Mouse (Mus musculus) hindbrain, embryonic 13.5 days (tissue): Measurements from ENCODE around the gene Tada2b. TPM values are rescaled to one million over a fixed set of nuclear protein-coding genes. Genes with fewer than 3 reads are reported as not detected.

Source experiments
- ATAC-seq: fragments of 200-750 bp; cut with Nextera tagmentation; 2 replicates; pipeline ENCODE4 v1.8.0; 2017; ENCODE audit warnings: moderate TSS enrichment; ENCODE audit not compliant: low FRiP score
- H3K27ac ChIP-seq: fragments of 300-500 bp; sonication (generic); 2 replicates; pipeline ENCODE4 v1.5.1; 2015; ENCODE audit warnings: inconsistent platforms, mild to moderate bottlenecking, moderate library complexity
- H3K27me3 ChIP-seq: fragments of 300-500 bp; sonication (generic); 2 replicates; pipeline ENCODE4 v1.6.1; 2015; ENCODE audit warnings: mild to moderate bottlenecking, inconsistent platforms
- H3K36me3 ChIP-seq: fragments of 300-500 bp; sonication (generic); 2 replicates; pipeline ENCODE4 v1.6.1; 2015; ENCODE audit warnings: mild to moderate bottlenecking, inconsistent platforms
- H3K4me1 ChIP-seq: fragments of 300-500 bp; sonication (generic); replicated peaks from 2 replicates; pipeline ENCODE4 v1.6.1; 2015; ENCODE audit warnings: inconsistent platforms
- H3K4me2 ChIP-seq: fragments of 300-500 bp; sonication (generic); 2 replicates; pipeline ENCODE4 v1.6.1; 2015; ENCODE audit warnings: inconsistent platforms, mild to moderate bottlenecking, moderate library complexity
- H3K4me3 ChIP-seq: fragments of 300-500 bp; sonication (generic); 2 replicates; pipeline ENCODE4 v1.5.1; 2015; ENCODE audit warnings: mild to moderate bottlenecking, inconsistent platforms
- H3K9ac ChIP-seq: fragments of 300-500 bp; sonication (generic); 2 replicates; pipeline ENCODE4 v1.6.1; 2015; ENCODE audit warnings: mild to moderate bottlenecking, inconsistent platforms
- H3K9me3 ChIP-seq: fragments of 300-500 bp; sonication (generic); 2 replicates; pipeline ENCODE4 v1.6.1; 2016; ENCODE audit warnings: inconsistent platforms
- WGBS: fragments of 180-500 bp; shearing (Covaris S2); methylation state at CpG from one replicate; pipeline ENCODE4 v1.1.7; 2015; 5-methylcytosine and 5-hydroxymethylcytosine counted together
- polyA plus RNA-seq: library from polyadenylated mRNA; unstranded; fragments of >200 nt; fragmentation: Nextera tagmentation; extraction: Ambion mirVana; gene quantifications from 2 replicates; pipeline ENCODE4 v1.2.1, GENCODE M21; 2015

Gene Tada2b
- polyA plus RNA-seq, 1 experiment from 2014 or later, result 2.8 TPM

DNA sequence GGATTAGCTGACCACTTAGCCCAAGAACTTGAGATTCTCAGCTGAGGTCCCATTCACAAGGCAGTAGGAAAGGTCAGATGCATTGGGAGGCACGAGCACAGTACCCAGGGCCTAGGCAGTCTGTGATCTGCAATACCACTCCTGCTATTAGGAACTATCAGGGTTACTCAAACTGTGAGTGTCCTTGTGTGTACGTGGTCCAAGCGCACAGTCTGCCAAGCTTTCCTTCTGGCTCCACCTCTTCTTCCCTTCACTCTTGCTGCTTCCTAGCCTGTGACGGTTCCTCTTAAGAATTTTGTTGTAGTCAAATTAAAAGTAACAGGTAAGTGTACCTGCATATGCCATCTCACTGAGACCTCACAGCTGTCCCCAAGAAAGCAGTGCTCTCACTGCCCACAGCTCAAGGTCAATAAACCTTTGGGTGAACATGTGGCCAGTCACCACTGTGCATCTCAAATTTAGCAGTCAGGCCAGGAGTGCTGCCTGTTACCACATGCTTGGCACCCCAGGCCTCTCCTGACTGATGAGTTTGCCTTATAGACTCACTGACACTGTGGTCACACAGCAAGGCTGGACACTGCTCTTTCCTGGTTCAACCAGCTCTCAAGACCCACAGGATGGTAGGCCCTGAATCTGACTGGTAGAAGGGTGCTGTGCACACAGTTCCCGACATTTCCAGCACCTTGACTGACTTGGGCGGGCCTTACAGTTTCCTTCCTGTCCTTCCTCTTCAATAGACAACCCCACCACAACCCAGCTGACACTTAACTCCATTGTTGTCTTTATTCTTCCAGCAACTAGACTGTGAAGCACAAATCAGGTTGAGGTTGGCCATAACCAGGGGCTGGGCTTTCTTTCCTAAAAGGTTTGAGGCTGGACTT, 5.3 kb downstream of the Tada2b start:
- Histone ChIP-seq H3K4me3 (no peak overlapping the region), H3K9me3 (no peaks in the 10 kb centered on the region), H3K9ac (0 out of 2 replicates have a peak overlapping the region, but pooled peaks have one; percentile 8), H3K27ac (no peak overlapping the region), H3K4me2 (no peak overlapping the region), H3K36me3 (peaks cover 33% of the 10 kb centered on the region), H3K27me3 (no peaks in the 10 kb centered on the region), H3K4me1 (peaks cover 47% of the 10 kb centered on the region)
- ATAC-seq, result no peak
- 91% methylated on average over 6 of the region's 6 CpGs for WGBS

DNA sequence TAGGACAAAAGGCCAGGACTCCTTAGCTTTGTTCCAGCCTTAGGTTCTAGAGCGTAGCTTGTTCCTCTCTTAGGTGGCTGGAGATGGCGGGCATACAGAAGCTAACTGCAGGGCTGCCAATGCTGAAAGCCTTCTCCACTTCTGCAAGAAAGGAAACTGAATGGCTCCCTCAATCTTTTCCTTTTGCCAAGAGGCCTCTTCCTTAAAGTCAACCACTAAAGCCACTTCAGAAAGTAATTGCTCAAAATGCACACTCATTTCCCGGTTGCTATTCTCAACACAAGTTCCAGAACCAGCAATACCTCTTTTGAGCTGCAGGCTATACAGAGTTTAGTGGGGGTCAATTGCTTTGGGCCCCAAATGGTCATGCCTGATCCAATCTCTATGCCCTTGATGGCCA, 6.6 kb downstream of the Tada2b start:
- Histone ChIP-seq H3K27me3 (no peaks in the 10 kb centered on the region), H3K4me3 (no peak overlapping the region), H3K27ac (no peak overlapping the region), H3K4me2 (no peak overlapping the region), H3K9me3 (no peaks in the 10 kb centered on the region), H3K4me1 (peaks cover 38% of the 10 kb centered on the region), H3K9ac (no peak overlapping the region), H3K36me3 (peaks cover 43% of the 10 kb centered on the region)
- 92% methylated on average over 3 of the region's 3 CpGs for WGBS
- no peak for ATAC-seq

DNA sequence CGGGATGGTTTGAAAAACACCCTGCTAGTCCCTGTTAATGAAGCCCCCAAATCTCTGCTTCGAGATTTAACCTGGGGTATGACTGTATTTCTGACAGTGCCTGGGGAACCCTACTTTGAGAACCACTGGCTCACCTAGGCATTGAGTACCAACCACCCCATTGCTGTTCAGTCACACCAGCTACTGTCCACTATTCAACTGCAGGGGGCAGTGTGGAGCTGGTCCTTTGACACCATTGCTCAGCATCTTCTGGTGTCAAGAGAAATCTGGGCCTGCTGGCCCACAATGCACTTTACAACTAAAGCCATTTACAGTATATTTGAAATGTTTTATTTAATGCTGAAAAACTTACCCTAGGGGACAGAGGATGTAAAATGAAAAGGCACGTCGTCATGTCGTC, 9.8 kb downstream of the Tada2b start:
- Histone ChIP-seq H3K9me3 (no peaks in the 10 kb centered on the region), H3K4me2 (no peak overlapping the region), H3K9ac (no peak overlapping the region), H3K4me3 (no peak overlapping the region), H3K27ac (no peak overlapping the region), H3K4me1 (peaks cover 6% of the 10 kb centered on the region), H3K36me3 (peaks cover 65% of the 10 kb centered on the region), H3K27me3 (no peaks in the 10 kb centered on the region)
- 91% methylated on average over 5 of the region's 5 CpGs for WGBS
- no peak for ATAC-seq

DNA sequence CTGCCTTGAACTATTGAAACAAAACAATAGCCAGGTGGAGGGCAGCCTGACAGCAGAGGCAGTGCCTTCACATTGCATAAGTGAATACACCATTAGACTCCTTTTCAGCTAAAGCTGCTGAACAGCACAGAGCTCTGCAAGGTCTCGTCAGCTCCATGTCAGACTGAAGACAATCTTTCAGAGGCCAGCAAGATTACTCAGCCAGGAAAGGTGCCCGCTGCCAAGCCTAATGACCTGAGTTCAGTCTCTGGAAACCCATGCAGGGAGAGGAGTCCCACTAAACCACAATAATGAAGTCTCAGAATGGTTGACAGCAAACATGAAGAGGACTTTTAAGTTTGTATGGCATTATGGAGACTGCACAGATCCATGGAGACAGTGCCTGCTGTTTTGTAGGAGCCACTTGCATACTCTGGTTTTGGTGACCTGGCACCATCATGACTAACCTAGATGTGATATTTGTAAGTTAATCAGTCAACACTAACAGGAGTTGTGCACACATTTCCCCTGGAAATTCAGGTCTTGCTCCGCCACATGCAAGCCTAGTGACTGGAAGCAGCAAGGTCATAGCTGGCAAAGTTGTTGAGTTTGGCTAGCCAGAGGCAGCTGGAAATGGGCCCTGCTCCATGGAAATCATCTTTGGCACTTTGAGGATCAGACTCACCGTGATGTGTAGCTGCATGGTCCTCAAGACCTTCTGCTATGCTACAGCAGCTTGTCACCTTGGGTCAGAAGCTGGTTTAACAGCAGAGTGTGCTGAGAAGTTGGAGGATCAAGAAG, 11.0 kb downstream of the Tada2b start:
- H3K4me1 ChIP-seq, result 0 out of 2 replicates have a peak, but pooled peaks cover 3% of the 10 kb centered on the region
- no peak overlapping the region for H3K27ac ChIP-seq
- H3K9me3 ChIP-seq, result no peaks in the 10 kb centered on the region
- no peak overlapping the region for H3K4me2 ChIP-seq
- no peak for ATAC-seq
- H3K27me3 ChIP-seq, result no peaks in the 10 kb centered on the region
- peaks cover 68% of the 10 kb centered on the region for H3K36me3 ChIP-seq
- WGBS, result 91% methylated on average over 4 of the region's 4 CpGs
- H3K9ac ChIP-seq, result no peak overlapping the region
- no peak overlapping the region for H3K4me3 ChIP-seq

DNA sequence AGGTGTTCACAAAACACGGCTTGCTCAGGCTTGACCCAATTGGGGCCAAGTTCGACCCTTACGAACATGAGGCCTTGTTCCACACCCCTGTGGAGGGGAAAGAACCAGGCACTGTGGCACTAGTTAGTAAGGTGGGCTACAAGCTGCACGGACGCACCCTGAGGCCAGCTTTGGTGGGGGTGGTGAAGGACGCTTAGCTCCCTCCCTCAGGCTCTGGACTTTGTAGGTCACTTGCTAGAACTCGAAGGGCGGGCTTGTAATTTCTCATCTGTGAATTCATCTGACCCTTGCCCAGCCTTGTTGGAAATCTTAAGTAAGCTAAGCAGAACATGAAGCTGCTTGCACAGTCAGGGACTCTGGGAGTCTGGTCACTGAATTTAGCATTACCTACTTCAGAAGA, 12.9 kb downstream of the Tada2b start:
- peaks cover 7% of the 10 kb centered on the region for H3K4me1 ChIP-seq
- no peak overlapping the region for H3K9ac ChIP-seq
- no peak overlapping the region for H3K4me2 ChIP-seq
- no peak overlapping the region for H3K27ac ChIP-seq
- peaks cover 63% of the 10 kb centered on the region for H3K36me3 ChIP-seq
- no peak overlapping the region for H3K4me3 ChIP-seq
- H3K9me3 ChIP-seq, result no peaks in the 10 kb centered on the region
- H3K27me3 ChIP-seq, result no peaks in the 10 kb centered on the region
- no peak for ATAC-seq
- 96% methylated on average over 8 of the region's 8 CpGs for WGBS

DNA sequence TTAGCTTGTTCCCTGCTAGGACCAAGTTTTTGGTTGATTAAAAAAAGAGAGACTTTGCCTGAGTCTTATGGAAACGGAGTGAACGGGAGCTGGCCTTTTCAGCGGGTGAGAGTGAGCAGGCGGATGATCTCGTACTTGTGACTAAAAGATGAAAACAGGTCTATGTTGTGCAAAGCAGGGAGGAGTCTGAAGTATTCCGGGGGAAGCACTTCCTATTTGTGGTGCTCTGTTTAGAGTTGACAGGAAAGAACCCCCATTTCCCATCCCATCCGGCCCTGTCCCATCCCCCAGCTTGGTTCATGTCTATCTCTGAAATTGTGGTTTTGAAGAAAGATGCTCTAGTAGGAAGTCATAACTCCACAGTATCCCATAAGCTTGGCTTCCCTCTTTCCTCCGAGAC, 18.2 kb downstream of the Tada2b start:
- Histone ChIP-seq H3K9ac (peak overlapping the region; percentile 91), H3K4me3 (peak overlapping the region; percentile 93), H3K9me3 (no peaks in the 10 kb centered on the region), H3K27me3 (no peaks in the 10 kb centered on the region), H3K4me2 (peak overlapping the region; percentile 99), H3K36me3 (peaks cover 20% of the 10 kb centered on the region), H3K27ac (no peak overlapping the region; the same call in 1 of the 2 replicates), H3K4me1 (peaks cover 24% of the 10 kb centered on the region)
- no peak for ATAC-seq
- WGBS, result 31% methylated on average over 8 of the region's 8 CpGs

DNA sequence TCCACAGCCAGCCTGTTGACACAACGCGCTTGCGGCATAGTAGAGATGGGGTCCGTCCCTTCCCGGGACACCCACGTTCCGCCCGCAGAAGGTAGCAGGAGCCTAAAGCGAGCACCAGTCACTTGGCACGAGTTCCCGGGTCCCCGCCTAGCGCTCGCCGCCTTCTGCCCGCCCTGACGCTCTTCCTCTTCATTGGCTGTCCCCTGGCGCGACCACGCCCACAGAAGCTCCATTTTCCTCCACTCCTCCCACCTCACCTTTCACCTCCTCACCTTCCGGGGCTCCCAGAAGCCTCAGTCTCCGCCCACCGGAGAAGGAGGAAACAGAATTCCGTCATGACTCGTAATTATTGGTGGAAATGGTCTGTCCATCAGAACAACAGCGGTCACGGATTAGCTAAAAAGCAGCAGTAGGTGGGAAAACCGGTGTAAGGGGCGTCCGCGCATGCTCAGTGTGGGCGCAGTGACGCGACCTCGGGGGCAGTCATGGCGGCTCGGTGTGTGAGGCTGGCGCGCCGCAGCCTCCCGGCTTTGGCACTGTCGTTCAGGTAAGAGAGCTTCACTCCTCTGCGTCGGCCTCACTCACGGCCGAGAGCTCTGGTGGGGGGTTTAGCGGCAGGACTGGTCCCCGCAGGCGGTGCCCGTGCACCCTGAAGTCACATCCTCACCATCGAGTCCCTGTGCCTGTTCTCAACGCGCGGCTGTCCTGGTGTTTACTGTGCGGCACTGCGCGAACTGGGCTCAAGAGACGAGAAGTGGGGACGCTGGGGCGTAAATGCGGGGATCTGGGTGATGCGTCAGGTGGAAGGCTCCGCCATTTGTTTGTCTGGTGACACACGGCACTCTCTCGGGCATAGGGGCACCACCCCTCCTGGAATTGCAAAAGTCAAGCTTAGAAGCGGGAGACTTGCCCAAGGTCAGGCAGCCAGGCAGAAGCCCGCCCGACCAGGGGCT, 19.1 kb downstream of the Tada2b start, which contains the start of gene Grpel1:
Grpel1 (plus strand) TSS at position 290 of the 953 bp plus-strand sequence.
- Histone ChIP-seq H3K36me3 (peaks cover 11% of the 10 kb centered on the region), H3K4me3 (peak within 1 kb of the TSS; percentile 93), H3K9ac (peak within 1 kb of the TSS; percentile 91), H3K9me3 (no peaks in the 10 kb centered on the region), H3K4me2 (peak within 1 kb of the TSS; percentile 99), H3K27me3 (no peaks in the 10 kb centered on the region), H3K4me1 (peaks cover 24% of the 10 kb centered on the region), H3K27ac (peak within 1 kb of the TSS; percentile 80)
- peak; percentile 95 for ATAC-seq
- under 1% methylated on average over 68 of the region's 68 CpGs for WGBS

DNA sequence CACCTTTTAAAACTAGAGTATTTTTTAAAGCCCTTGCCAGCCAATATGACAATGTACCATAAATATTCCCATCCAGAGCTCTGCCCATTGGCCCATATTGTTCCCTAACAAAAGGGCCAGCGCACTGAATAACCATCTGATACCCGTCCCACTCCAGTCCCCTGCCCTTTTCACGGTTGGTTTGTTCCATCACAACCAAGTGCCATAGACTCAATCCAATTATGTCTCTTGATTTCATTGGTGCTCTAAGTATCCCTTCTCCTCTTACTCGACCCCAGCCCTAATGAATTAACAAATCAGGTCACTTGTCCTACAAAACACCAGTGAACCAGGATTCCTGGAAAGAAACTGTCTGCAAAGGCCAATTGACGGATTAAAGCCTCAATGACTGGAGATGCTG, 20.7 kb downstream of the Tada2b start:
- peaks cover 24% of the 10 kb centered on the region for H3K4me1 ChIP-seq
- no peaks in the 10 kb centered on the region for H3K36me3 ChIP-seq
- no peak for ATAC-seq
- no peak overlapping the region for H3K4me3 ChIP-seq
- H3K4me2 ChIP-seq, result no peak overlapping the region
- no peaks in the 10 kb centered on the region for H3K27me3 ChIP-seq
- H3K27ac ChIP-seq, result no peak overlapping the region
- H3K9me3 ChIP-seq, result no peaks in the 10 kb centered on the region
- H3K9ac ChIP-seq, result no peak overlapping the region
- 21% methylated on average over 5 of the region's 5 CpGs for WGBS

DNA sequence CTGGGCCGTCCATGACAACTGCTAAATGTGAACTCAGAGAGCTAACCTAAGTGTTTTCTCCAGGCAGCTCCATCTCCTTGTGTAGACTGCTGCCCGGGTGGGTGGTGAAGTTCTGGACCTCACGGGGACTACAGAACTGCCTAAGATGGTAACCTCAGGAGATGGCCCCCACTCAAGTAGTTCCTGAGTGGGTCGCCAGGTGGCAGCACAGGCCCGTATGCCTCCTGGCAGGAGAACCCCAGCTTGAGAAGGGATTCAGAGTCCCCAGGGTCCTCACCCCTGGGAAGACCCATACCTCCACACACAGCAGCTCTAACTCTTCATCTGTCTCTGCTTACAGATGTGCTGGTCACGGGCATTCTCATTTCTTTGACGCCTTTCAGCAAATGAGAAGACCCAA, 21.3 kb downstream of the Tada2b start:
- H3K27ac ChIP-seq, result no peak overlapping the region
- no peak for ATAC-seq
- H3K27me3 ChIP-seq, result no peaks in the 10 kb centered on the region
- H3K4me3 ChIP-seq, result no peak overlapping the region
- H3K9ac ChIP-seq, result no peak overlapping the region
- H3K36me3 ChIP-seq, result no peaks in the 10 kb centered on the region
- H3K9me3 ChIP-seq, result no peaks in the 10 kb centered on the region
- WGBS, result 26% methylated on average over 7 of the region's 7 CpGs
- H3K4me2 ChIP-seq, result no peak overlapping the region
- H3K4me1 ChIP-seq, result peaks cover 24% of the 10 kb centered on the region

DNA sequence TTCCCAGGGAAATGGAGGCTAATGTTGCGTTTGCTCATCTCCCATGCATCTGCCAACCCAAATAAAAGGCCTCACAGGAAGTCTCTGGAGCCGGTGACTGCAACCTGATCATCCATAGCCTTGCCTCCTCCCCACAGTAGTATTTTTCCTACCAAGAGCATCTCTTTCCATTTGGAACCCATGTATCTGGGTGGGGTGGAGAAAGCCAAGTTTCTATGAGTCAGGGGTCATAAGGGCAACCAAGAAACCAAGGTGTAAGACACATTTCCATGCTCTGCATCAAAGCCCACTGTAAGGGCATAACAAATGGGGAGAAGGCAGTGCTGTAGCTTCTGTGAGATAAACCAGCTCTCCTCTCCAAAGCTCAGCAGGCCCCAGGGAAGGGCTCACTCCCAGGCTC, 22.9 kb downstream of the Tada2b start:
- ATAC-seq, result no peak
- Histone ChIP-seq H3K4me1 (peaks cover 18% of the 10 kb centered on the region), H3K9ac (0 out of 2 replicates have a peak overlapping the region, but pooled peaks have one; percentile 3), H3K4me2 (no peak overlapping the region), H3K27me3 (no peaks in the 10 kb centered on the region), H3K27ac (no peak overlapping the region), H3K9me3 (no peaks in the 10 kb centered on the region), H3K36me3 (no peaks in the 10 kb centered on the region), H3K4me3 (no peak overlapping the region)
- 86% methylated on average over 2 of the region's 2 CpGs for WGBS

DNA sequence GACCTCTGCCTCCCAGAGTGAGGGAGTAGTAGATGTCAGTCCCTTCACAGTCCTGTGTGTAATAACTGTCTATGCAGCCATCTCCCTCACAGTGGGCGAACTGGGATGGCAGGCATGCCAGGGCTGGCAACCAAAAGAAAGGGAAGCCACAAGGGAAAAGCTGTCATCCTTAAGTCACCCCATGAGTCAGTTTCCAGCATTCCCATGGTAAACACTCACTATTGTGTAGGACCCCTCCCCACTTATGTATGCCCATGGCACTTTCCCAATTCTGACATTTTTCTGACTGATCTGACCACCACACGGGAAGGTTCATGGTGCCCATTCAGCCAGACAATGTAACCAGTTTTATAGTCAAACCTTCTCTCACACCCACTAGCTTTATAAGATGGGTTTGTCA, 23.4 kb downstream of the Tada2b start:
- Histone ChIP-seq H3K27ac (no peak overlapping the region), H3K9ac (no peak overlapping the region), H3K4me3 (no peak overlapping the region), H3K9me3 (no peaks in the 10 kb centered on the region), H3K4me2 (no peak overlapping the region), H3K4me1 (peaks cover 13% of the 10 kb centered on the region), H3K27me3 (no peaks in the 10 kb centered on the region), H3K36me3 (no peaks in the 10 kb centered on the region)
- ATAC-seq, result no peak
- 84% methylated on average over 2 of the region's 2 CpGs for WGBS

DNA sequence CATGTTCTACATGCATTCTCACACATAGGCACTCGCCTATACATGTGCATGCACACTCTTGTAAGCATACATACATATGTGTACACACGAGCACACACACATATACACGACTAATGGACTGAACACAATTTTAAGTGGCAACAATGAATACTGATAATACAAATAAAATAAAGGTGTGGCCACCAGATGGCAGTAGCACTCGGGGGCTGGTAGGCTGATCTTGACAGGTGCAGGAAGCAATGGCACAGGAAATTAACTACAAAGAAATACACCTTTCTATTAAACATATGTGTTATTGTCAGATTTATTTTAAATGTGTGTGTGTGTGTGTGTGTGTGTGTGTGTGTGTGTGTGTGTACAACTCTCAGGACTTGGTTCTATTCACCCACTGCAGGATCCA, 25.2 kb downstream of the Tada2b start:
- no peak overlapping the region for H3K27ac ChIP-seq
- ATAC-seq, result no peak
- H3K4me3 ChIP-seq, result no peak overlapping the region
- H3K4me1 ChIP-seq, result peaks cover 4% of the 10 kb centered on the region
- no peak overlapping the region for H3K4me2 ChIP-seq
- no peaks in the 10 kb centered on the region for H3K36me3 ChIP-seq
- WGBS, result 25% methylated on average over 4 of the region's 4 CpGs
- no peak overlapping the region for H3K9ac ChIP-seq
- no peaks in the 10 kb centered on the region for H3K9me3 ChIP-seq
- no peaks in the 10 kb centered on the region for H3K27me3 ChIP-seq
